Mouse (Mus musculus) megakaryocyte, embryonic 14.5 days (primary cell): ENCODE data around the gene Slc22a14. TPM values are rescaled to one million over a fixed set of nuclear protein-coding genes. Genes with fewer than 3 reads are reported as not detected.

Experiments
- H3K27me3 ChIP-seq: replicated peaks from 2 replicates; pipeline ENCODE3; 2012; ENCODE audit warnings: inconsistent platforms
- H3K36me3 ChIP-seq: replicated peaks from 2 replicates; pipeline ENCODE3; 2012; ENCODE audit warnings: low read length, inconsistent platforms, mixed read lengths
- H3K4me1 ChIP-seq: 2 replicates; pipeline ENCODE4 v1.6.1; 2012; ENCODE audit warnings: inconsistent platforms
- H3K4me3 ChIP-seq: replicated peaks from 2 replicates; pipeline ENCODE3; 2012; ENCODE audit warnings: moderate library complexity, mild to moderate bottlenecking, inconsistent platforms
- H3K9me3 ChIP-seq: 2 replicates; pipeline ENCODE4 v1.6.1; 2012; ENCODE audit warnings: inconsistent platforms
- FLI1 ChIP-seq: IDR thresholded peaks from 2 replicates; pipeline ENCODE4 v1.6.1; 2012; ENCODE audit warnings: low read length, inconsistent platforms, mixed read lengths
- GATA1 ChIP-seq: IDR thresholded peaks from 3 replicates; pipeline ENCODE4 v1.6.1; 2012; ENCODE audit warnings: mixed read lengths, low read length, inconsistent platforms, borderline replicate concordance
- polyA plus RNA-seq: library from polyadenylated mRNA; stranded (reverse); fragments of >175 nt; gene quantifications from 2 replicates; pipeline ENCODE4 v1.2.3, GENCODE M21; 2012; ENCODE audit warnings: low replicate concordance; ENCODE audit not compliant: insufficient read depth

The Slc22a14 gene
- polyA plus RNA-seq, 1 experiment, result not detected

DNA sequence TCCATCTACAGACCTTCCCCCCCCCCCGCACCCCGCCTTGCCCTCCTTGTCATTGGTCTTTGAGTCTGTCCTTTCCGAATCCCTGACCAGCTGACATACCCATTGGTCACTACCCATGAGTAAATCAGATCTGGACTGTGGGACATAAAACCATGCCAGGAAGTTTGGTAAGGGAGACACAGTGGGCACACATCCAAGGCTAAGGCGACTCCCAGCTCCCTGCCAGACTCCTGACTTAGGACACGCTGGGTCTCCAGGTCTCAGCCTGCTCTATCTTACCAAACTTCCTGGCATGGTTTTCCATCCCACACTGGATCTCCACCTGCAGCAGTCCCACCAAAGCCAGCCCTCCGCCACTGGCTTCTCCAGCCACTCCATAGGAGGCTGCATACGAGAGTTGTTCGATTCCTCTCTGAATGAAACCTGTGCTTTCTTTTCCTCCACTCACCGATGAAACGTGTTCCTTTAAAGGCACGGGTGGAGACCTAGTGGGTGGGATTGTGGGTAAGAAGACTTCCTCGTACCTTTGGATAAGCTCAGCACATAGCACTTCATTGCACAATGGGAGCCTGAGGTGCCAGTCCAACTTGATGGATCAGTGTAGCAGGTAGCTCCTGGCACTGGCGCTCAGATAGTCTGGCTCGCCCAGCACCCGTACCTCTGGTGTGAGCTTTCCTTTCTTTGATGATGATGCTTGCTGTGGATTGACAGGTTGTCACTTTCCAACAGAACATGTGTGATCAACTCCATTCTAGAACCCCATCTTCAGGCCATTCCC lies 35.0 kb downstream of the Slc22a14 start:
- no peaks in the 10 kb centered on the region for H3K27me3 ChIP-seq
- TF ChIP-seq FLI1 (no peak), GATA1 (no peak)

DNA sequence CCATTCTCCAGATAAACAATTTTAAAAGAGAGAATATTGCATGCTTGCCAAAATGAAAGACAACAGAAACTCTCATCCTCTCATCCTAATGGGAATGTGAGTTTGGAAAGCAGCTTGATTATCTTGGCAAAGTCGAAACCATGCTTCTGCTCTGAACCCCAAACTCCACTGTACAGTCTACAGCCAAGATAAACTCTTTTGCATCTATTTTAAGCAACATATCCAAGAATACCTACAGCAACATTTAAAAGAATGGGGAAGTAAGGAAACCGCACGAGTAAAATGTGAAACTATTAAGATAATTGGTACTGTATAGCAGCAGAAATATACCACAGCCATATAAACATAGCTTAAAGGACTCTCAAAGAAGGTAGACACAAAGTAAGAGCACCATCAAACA lies 36.9 kb downstream of the Slc22a14 start:
- Histone ChIP-seq H3K27me3 (no peaks in the 10 kb centered on the region), H3K4me1 (peaks cover 79% of the 10 kb centered on the region), H3K36me3 (peaks cover 12% of the 10 kb centered on the region), H3K9me3 (peaks cover 5% of the 10 kb centered on the region; the same call in 1 of the 2 replicates), H3K4me3 (peak overlapping the region; percentile 69)
- TF ChIP-seq FLI1 (no peak), GATA1 (no peak)

More for the DNA sequence above, 35.0 kb downstream of the Slc22a14 start:
- Histone ChIP-seq H3K36me3 (peaks cover 14% of the 10 kb centered on the region), H3K4me1 (peaks cover 85% of the 10 kb centered on the region), H3K4me3 (no peak overlapping the region), H3K9me3 (peaks cover 5% of the 10 kb centered on the region; the same call in 1 of the 2 replicates)

DNA sequence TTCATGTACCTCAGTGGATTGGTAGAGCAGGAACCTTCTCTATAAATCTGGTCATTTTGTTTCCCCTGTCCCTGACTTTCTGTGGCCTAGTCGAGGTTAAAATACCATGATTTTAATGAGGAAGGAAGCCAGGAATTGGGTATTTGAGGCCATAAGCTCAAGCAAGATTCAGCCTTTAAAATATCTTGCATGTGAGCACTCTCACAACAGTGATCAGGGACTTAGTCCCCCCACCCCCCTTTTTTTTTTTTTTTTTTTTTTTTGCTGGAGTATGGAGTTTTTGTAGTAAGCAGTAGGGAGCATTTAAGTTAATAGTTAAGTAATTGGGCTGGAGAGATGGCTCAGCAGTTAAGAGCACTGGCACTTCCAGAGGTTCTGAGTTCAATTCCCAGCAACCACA lies 41.2 kb downstream of the Slc22a14 start:
- peaks cover 2% of the 10 kb centered on the region for H3K36me3 ChIP-seq
- TF ChIP-seq FLI1 (no peak), GATA1 (no peak)
- no peaks in the 10 kb centered on the region for H3K27me3 ChIP-seq
- peak overlapping the region; percentile 38 for H3K4me3 ChIP-seq
- no peaks in the 10 kb centered on the region for H3K9me3 ChIP-seq
- peaks cover 68% of the 10 kb centered on the region for H3K4me1 ChIP-seq

DNA sequence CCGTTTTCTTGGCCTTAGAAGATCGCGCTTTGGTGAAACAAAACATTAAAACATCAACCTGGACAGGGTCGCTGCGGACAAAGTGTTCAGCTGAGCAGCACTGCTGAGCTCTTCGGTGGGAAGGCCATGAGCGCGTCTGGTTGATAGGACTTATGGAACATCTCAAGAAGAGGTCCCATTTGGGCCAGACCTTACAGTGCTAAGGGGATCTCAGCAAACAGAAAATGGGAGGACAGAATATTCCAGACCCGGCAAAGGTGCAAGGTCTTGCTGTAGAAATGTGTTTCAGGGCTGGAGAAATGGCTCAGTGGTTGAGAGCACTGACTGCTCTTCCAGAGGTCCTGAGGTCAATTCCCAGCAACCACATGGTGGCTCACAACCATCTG lies 42.1 kb downstream of the Slc22a14 start:
- no peak for TF ChIP-seq FLI1
- TF ChIP-seq GATA1, result no peak
- H3K36me3 ChIP-seq, result peaks cover 5% of the 10 kb centered on the region
- H3K9me3 ChIP-seq, result no peaks in the 10 kb centered on the region
- H3K27me3 ChIP-seq, result no peaks in the 10 kb centered on the region
- peaks cover 68% of the 10 kb centered on the region for H3K4me1 ChIP-seq
- H3K4me3 ChIP-seq, result peak overlapping the region; percentile 99

DNA sequence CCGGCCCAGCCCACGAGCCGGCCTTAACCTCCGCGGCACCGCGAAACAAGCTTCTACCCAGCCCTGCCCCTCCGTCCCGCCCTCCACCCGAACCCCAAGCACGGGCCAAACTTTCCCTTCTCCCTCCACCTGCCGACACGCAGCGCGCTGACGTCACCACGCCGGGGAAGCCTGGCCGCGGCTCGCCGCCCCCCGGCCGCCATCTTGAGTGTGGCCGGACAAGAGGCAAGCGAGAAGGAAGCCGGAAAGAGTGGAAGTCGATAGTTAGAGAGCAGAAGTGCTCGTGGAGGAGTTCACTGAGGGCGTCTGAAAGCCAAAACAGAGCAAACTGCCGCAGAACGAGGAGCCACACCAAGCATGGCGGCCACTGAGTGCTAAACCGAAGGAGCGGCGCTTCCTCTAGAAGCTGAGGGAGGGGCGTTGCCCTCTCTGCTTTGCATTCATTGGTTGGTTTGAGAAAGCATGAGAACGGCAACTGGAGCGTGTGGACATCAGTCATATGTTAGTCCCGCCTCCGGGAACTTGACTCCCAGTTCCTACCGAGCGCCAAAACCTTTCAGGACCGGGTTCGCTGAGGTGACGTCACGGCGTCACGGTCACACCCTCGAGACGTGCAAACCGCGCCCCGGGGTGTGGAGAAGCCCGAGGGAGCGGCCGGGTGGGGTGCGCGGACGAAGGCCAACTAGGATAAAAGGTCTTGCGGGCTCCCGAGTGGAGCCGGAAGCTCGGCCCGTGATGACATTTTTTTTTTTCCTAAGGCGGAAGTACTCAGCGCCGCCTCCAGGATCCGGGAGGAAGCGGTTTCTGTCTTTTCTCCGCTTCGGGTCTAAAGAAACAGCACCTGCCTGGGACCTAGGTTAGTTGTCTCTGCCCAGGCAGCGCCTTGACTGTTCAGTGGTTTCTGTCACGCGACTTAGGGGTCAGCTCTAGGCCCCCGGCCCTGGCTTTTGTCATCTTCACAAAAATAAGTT lies 42.8 kb downstream of the Slc22a14 start, which contains the start of gene Oxsr1:
Gene Oxsr1 (minus strand): TSS at position 139 of the 971 bp plus-strand sequence.
- Histone ChIP-seq H3K36me3 (peaks cover 7% of the 10 kb centered on the region), H3K4me1 (peaks cover 63% of the 10 kb centered on the region), H3K9me3 (no peaks in the 10 kb centered on the region), H3K27me3 (no peaks in the 10 kb centered on the region), H3K4me3 (peak within 1 kb of the TSS; percentile 99)
- TF ChIP-seq GATA1, result no peak
- TF ChIP-seq FLI1, result no peak

DNA sequence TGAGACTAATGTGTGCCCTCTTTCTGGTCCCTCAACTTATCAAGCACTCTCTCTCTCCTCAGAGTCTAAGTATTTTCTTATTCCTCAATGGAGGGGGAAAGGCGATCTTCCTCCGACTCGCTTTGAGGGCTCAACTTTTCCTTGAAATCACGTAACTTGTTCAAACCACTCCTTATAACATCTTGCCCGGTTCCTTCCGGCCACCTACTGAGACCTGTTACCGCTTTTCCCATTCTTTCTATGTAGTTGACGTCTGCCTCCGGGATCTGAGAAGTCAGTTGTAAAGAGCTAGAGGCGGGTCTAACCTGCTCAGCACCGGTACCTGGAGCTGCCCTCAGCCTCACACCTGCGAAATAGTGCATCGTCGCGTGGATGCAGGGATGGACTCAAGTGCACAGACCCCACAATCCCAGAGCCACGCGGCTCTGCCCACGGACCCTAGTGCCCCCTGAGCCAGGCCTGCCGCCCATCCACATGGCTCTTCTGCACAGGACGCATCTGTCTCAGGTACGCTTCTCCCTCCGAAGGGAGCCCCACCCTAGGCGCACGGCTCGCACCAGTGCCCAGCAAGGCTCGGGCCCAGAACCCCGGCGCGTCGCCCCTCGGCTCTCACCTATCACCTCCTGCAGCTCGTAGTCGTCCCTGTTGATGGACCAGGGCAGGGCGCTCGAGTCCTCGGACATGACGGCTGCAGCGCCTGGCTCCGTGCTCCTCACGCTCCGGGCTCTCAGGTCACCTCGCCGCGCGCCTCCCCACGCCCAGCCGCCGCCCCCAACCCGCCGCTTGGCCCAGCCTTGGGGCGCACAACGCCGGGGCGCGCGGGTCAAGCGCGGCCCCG lies 43.7 kb downstream of the Slc22a14 start:
- Histone ChIP-seq H3K4me1 (peaks cover 60% of the 10 kb centered on the region), H3K9me3 (no peaks in the 10 kb centered on the region), H3K27me3 (no peaks in the 10 kb centered on the region), H3K36me3 (peaks cover 7% of the 10 kb centered on the region), H3K4me3 (peak overlapping the region; percentile 99)
- TF ChIP-seq GATA1 (no peak), FLI1 (no peak)

DNA sequence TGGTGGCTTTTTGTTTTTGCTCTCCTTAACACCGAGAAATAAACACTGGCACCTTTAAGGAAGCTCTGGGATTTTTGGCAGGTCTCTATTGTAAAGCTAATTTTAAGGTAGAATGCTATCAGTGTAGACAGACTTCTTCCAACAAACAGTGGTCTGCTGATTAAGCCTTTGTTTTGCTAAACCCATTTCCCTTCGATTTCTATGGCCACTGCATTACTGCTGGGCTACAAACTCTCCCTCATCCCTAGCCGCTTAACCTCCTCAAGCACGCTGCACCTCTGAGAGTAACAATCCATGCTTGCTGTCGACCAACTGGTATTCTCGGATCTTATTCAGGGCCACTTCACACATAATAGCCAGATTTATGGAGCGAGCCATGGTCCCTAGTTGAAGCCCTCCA lies 44.4 kb downstream of the Slc22a14 start:
- Histone ChIP-seq H3K4me3 (peak overlapping the region; percentile 99), H3K36me3 (peaks cover 7% of the 10 kb centered on the region), H3K27me3 (no peaks in the 10 kb centered on the region), H3K9me3 (no peaks in the 10 kb centered on the region), H3K4me1 (peaks cover 62% of the 10 kb centered on the region)
- TF ChIP-seq GATA1 (no peak), FLI1 (no peak)

DNA sequence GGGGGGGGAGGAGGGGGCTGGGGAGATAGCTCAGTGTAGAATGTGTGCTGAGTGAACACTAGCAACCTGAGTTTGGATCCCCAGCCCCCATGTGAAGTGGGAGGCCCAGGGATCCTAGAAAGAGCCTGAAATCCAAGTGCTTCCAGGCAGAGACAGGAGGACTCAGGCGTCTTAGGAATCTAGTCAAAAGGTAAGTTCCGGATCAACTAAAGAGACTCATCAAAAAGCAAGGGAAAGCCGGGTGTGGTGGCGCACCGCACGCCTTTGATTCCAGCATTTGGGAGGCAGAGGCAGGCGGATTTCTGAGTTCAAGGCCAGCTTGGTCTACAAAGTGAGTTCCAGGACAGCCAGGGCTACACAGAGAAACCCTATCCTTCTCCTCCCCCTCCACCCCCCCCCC lies 44.9 kb downstream of the Slc22a14 start:
- Histone ChIP-seq H3K36me3 (peaks cover 7% of the 10 kb centered on the region), H3K27me3 (no peaks in the 10 kb centered on the region), H3K9me3 (no peaks in the 10 kb centered on the region), H3K4me3 (peak overlapping the region; percentile 33), H3K4me1 (peaks cover 66% of the 10 kb centered on the region)
- no peak for TF ChIP-seq FLI1
- TF ChIP-seq GATA1, result no peak

DNA sequence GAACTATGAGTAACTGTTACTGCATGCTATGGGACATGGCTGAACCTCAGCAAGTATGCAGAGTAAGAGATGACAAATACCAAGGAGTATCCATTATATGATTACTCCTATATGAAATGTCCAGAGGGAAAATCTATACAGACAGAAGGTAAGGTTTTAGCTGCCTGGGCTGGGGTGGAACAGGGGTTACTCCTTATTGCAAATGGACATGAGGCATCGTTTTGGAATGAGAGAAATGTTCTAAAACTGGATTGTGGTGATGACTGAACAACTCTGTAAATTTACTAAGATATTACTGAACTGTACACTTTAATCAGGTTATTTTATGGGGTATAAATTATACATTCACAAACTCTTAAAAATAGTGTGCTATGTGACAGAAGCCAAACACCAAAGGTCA lies 46.5 kb downstream of the Slc22a14 start:
- TF ChIP-seq GATA1 (no peak), FLI1 (no peak)
- Histone ChIP-seq H3K4me1 (peaks cover 68% of the 10 kb centered on the region), H3K9me3 (no peaks in the 10 kb centered on the region), H3K4me3 (no peak overlapping the region), H3K27me3 (no peaks in the 10 kb centered on the region), H3K36me3 (peaks cover 15% of the 10 kb centered on the region)
